Mouse (Mus musculus) neutrophil, adult 59 days (primary cell): ENCODE results near the gene Aars2. TPM values are rescaled to one million over a fixed set of nuclear protein-coding genes. Genes with fewer than 3 reads are reported as not detected.

Source experiments
- total RNA-seq, 2 experiments: library from RNA; stranded (reverse); gene quantifications; 1 replicate in 1 of 2; 2 replicates in 1 of 2; pipeline ENCODE4 v1.2.4; 2023

Gene Aars2
- 1 to 10 TPM; 4.4 to 5.4 TPM for total RNA-seq

DNA sequence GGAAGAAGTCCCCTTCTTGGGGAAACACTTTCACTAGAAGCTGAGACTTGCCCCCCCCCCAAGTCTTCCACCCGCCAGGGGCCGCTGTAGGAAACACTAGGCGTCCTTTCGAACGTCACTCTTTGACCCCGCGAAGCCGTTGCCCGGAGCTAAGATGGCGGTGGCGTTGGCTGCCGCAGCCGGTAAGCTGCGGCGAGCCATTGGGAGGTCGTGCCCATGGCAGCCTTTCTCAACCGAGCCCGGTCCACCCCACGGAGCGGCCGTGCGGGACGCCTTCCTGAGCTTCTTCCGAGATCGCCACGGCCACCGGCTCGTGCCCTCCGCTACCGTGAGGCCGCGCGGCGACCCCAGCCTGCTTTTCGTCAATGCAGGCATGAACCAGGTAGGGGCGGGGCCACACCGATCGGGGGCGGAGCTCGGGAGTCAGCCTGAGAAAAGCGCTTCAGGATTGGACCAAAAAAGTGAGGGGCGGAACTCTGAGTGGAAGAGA, at the start of gene Aars2:
Gene Aars2 (plus strand): TSS at position 142 of the 490 bp plus-strand sequence.

DNA sequence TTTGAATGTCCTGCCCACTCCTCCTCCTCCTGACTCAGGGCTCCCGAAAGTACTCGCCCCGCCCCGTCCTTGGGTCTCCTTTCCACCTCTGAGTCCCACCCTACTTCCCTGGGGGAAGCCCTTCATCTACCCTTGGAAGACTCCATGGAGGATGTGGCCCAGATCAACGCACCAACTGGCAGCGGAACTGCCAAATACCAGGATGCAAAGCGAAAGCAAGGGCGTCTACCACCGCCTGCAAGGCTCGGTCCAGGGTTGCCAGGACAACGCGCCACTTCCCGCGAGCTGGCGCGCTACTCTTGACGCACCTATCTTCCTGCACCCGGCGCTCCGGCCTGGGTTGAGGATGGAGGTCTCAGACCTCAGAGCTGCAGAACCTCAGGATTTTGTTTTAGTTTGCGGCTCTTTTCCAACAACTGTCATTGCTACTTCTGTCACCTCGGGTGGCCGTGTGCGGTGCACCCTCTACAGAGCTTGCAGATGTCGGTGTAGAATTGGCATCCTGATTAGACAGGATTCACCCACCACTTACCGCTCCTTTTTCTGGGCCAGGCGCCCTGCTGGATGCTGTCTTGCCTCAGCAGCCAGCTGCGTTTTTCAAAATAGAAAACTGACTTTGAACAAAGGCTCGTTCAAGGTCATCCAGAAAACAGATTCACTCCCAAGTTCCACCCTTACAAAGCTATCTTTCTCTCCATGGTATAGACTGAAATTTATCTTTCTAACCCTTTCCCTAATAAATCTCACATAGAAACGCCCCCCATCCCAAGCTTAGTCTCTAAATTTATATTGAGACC, 31.8 kb upstream of the Aars2 start, which contains the start of gene Spats1:
Gene Spats1 (minus strand): TSS at position 747 of the 797 bp plus-strand sequence.

DNA sequence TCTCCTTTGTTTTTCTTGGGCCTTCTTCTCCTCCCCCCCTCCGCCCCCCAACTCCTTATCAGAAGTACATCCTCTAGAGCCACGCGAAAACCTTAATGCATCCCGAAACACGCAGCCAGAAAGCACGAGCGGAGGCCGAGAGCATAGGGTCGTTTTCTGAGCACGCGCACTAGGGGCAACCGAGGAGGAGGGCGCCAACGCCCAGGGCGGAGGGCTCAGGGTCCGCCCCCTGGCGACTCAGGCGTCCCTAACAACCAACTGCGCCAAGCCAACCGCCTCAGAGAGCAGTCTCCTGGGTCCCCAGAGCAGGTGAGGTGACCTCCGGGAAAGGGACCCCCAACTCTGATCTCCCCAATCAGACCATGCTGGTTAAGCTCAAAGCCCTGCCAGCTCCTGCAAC, 16.6 kb downstream of the Aars2 start, which contains the start of gene Tcte1:
Gene Tcte1 (plus strand): TSS at position 172 of the 400 bp plus-strand sequence.

DNA sequence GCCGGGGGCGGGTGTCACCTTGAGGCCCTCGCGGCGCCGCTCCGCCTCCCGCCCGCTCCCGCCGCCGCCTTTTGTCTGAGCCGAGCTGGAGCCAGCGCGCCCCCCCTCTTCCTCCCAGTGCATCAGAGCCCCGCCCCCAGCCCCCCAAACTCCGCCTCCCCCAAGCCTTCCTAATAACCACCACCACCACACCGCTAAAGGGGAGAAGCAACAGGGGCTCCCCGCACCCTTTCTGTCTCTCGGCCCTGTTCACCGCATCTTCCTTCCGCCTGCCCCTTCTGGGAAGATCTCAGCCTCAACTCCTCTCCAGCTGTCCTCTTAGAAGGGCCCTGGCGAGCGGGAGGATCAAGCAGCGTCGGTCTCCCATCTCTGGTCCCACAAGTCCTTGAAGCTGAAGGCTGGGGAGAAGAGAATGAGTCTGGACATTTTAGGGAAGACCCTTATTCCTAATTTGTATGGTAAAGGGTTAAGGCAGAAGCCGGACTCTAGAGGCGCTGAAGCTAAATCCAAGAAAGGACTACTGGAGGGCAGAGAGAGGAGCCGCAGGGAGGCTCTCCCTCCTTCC, 43.1 kb downstream of the Aars2 start, which contains the start of gene Tmem151b:
Gene Tmem151b (minus strand): TSS at position 61 of the 565 bp plus-strand sequence.

DNA sequence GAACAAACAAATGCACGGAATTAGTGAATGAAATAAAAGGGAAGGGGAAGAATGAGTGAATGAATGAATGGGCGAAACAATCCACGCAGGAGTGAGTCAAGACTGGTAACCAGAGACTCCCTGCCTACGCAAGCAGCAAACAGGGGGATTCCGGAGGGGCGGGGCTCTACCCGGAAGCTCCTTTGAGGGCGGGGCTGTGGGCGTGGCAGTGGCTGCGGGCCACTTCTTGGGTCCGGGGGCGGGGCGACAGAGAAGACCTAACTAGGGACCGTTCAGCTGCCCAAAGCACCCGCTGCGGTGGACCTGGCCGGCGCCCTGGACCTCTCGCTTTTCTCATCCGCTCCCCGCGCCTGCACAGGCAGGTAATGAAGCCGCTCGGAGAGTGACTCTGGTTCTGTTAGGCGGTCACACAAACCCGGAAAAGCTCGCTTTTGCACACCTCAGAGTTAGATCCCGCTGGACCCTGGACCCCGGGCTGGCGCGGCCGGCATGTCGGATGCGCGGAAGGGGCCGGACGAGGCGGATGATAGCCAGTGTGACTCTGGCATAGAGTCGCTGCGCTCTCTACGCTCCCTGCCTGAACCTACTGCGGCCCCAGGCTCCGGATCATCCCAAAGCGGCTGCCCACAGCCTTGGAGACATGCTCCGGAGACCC, 48.9 kb downstream of the Aars2 start, which contains the start of gene Nfkbie:
Gene Nfkbie (plus strand): TSS at position 252 of the 655 bp plus-strand sequence.

DNA sequence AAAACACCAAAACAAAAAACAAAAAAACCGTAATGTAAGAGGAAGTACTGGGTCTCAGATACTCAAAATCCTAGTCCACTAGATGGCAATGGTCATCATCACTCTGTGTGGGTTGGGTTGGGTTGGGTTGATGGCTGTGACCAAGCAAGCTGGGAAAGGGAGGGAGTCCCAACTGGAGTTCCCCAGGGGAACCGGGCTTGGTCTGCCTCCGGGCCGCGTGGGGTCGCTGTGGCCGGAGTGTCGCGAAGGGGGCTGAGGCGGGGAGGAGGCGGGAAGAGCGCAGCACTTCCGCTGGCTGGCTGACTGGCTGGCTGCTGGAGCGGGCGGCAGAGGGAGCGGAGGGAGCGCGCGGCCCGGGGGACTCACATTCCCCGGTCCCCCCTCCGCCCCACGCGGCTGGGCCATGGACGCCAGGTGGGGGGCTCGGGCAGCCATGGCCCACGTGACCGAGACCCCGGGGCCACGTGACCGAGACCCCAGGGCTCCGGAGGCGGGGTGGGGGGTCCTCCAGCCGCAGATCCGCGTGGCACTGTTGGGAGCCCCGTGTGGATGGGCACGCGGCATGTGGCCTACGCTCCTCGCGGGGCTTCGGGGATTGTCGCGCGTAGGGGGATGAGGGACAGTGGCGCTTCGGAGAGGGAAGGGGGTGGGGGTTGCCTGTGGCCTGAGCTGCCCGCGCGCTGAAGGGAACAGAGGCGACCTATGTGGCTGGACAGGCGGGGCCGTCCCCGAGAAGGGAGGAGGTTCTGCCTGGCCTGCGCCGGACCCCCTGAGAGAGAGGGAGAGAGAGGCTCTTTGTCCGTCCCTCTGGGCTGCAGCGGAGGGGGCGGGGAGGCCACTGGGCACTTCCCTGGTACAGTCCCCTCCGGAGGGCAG, 57.3 kb downstream of the Aars2 start, which contains the start of gene Slc35b2:
Gene Slc35b2 (plus strand): TSS at position 220 of the 876 bp plus-strand sequence.

Other genes with a start within 250 kb of the Aars2 start
- 10 to 100 TPM; 54.9 to 61.1 TPM for gene Cdc5l, start 73.1 kb upstream of the Aars2 start, total RNA-seq
- gene Spats1, start 31.4 kb upstream of the Aars2 start, total RNA-seq, result not detected
- gene Tcte1, start 16.6 kb downstream of the Aars2 start, total RNA-seq, result not detected
- under 1 TPM in 1 of 2 experiments, not detected in 1; 0.09 TPM for gene Tmem151b, start 42.8 kb downstream of the Aars2 start, total RNA-seq
- gene Nfkbie, start 48.9 kb downstream of the Aars2 start, total RNA-seq, result 10 to 100 TPM; 30.1 to 40.3 TPM
- 10 to 100 TPM; 30.4 to 31.1 TPM for gene Slc35b2, start 57.0 kb downstream of the Aars2 start, total RNA-seq
- gene Hsp90ab1, start 66.4 kb downstream of the Aars2 start, total RNA-seq, result 100 to 1,000 TPM; 493 to 531 TPM
- gene Slc29a1, start 92.8 kb downstream of the Aars2 start, total RNA-seq, result 10 to 100 TPM; 23.7 to 37.0 TPM
- gene Mymx, start 95.3 kb downstream of the Aars2 start, total RNA-seq, result not detected
- not detected for gene Capn11, start 152.5 kb downstream of the Aars2 start, total RNA-seq
- 10 to 100 TPM; 42.5 to 49.7 TPM for gene Mrpl14, start 179.5 kb downstream of the Aars2 start, total RNA-seq
- 10 to 100 TPM; 21.0 to 26.7 TPM for gene Tmem63b, start 180.1 kb downstream of the Aars2 start, total RNA-seq
- gene 1600014C23Rik, start 227.0 kb downstream of the Aars2 start, total RNA-seq, result not detected